Mouse (Mus musculus): Measurements from ENCODE around the gene Itga2b.

DNA sequence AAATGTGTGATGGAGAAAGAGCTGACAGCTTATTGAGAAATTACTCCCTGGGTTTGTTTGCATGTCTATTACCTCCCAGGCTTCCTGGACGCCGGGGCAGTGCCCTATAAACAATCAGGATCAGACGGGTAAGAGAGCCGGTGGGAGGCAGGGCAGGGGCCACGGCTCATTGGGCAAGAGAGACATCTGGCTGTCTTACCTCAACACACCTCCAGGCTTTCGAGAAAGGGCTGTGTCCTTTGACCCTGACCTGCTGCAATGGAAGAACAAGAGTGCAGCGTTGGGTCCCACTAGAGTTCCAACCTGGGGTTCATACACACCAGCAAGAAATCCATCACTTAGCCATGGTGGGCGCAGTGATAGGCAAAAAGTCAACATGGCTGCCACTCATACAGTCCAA lies 48.4 kb downstream of the Itga2b start:
- TF ChIP-seq EP300 (IDR thresholded peaks at IDR 0.05; ENCODE audit: low read depth) (no peak), CTCF (IDR thresholded peaks at IDR 0.05; ENCODE audit: low read depth) (no peak)
